Mouse (Mus musculus) heart, embryonic 11.5 days (tissue): ENCODE results near the gene Bet1. TPM values are rescaled to one million over a fixed set of nuclear protein-coding genes. Genes with fewer than 3 reads are reported as not detected.

Experiments
- ATAC-seq: fragments of 200-750 bp; cut with Nextera tagmentation; replicated peaks from 2 replicates; pipeline ENCODE4 v1.8.0; 2017; ENCODE audit warnings: moderate library complexity; ENCODE audit not compliant: insufficient number of reproducible peaks, low FRiP score, low TSS enrichment
- H3K27ac ChIP-seq: fragments of 300-500 bp; sonication (generic); 2 replicates; pipeline ENCODE4 v1.5.1; 2014; ENCODE audit warnings: mild to moderate bottlenecking, low read depth, low read length
- H3K27me3 ChIP-seq: fragments of 300-500 bp; sonication (generic); 2 replicates; pipeline ENCODE4 v1.6.1; 2014; ENCODE audit warnings: mild to moderate bottlenecking, low read length, mixed read lengths; ENCODE audit not compliant: control insufficient read depth, insufficient read depth
- H3K36me3 ChIP-seq: fragments of 300-500 bp; sonication (generic); 2 replicates; pipeline ENCODE4 v1.6.1; 2014; ENCODE audit warnings: mild to moderate bottlenecking, low read length, moderate library complexity, mixed read lengths; ENCODE audit not compliant: control insufficient read depth, insufficient read depth
- H3K4me1 ChIP-seq: fragments of 300-500 bp; sonication (generic); 2 replicates; pipeline ENCODE4 v1.6.1; 2014; ENCODE audit warnings: low read length; ENCODE audit not compliant: control insufficient read depth, insufficient read depth
- H3K4me2 ChIP-seq: fragments of 300-500 bp; sonication (generic); 2 replicates; pipeline ENCODE4 v1.6.1; 2014; ENCODE audit warnings: mild to moderate bottlenecking, moderate library complexity
- H3K4me3 ChIP-seq: fragments of 300-500 bp; sonication (generic); 2 replicates; pipeline ENCODE4 v1.5.1; 2014; ENCODE audit warnings: low read depth, low read length
- H3K9ac ChIP-seq: fragments of 300-500 bp; sonication (generic); 2 replicates; pipeline ENCODE4 v1.6.1; 2014; ENCODE audit warnings: mild to moderate bottlenecking, low read depth, low read length, moderate library complexity
- H3K9me3 ChIP-seq: fragments of 300-500 bp; sonication (generic); replicated peaks from 2 replicates; pipeline ENCODE4 v1.6.1; 2016; ENCODE audit warnings: low read length; ENCODE audit not compliant: control insufficient read depth
- WGBS: fragments of 180-500 bp; shearing (Covaris S2); extraction: QIAGEN DNeasy Blood & Tissue Kit; methylation state at CpG from one replicate; pipeline ENCODE4 v1.1.7; 2014; ENCODE audit not compliant: insufficient replicate concordance; 5-methylcytosine and 5-hydroxymethylcytosine counted together
- polyA plus RNA-seq: library from polyadenylated mRNA; unstranded; fragments of >200 nt; fragmentation: Nextera tagmentation; extraction: Ambion mirVana; gene quantifications from 2 replicates; pipeline ENCODE4 v1.2.1, GENCODE M21; 2014

The Bet1 gene
- polyA plus RNA-seq, 1 experiment from 2014 or later: 52.2 TPM

DNA sequence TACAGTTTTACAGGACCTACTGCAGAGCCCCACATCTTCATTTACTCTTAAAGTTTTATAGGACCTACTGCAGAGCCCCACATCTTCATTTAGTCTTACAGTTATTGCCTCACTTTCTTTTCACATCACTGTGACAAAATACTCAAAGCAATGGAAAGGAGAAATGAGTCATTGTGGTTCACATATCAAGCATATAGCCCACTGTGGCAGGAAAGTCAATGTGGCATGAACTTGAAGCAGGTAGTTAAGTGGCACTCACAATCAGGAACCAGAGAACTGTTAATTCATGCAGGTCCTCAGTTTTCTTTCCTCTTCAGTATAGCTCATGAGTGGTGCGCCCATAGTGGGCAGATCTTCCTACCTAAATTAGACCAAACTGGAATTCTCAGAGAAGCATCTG is 39.6 kb downstream of the Bet1 start:
- H3K27me3 ChIP-seq: no peaks in the 10 kb centered on the region
- no peak for ATAC-seq
- H3K4me2 ChIP-seq: no peak overlapping the region
- H3K36me3 ChIP-seq: no peaks in the 10 kb centered on the region
- H3K9ac ChIP-seq: no peak overlapping the region
- 81% methylated on average over 1 of the region's 1 CpGs for WGBS
- H3K27ac ChIP-seq: no peak overlapping the region
- no peak overlapping the region for H3K4me3 ChIP-seq
- H3K4me1 ChIP-seq: no peaks in the 10 kb centered on the region
- H3K9me3 ChIP-seq: no peaks in the 10 kb centered on the region

DNA sequence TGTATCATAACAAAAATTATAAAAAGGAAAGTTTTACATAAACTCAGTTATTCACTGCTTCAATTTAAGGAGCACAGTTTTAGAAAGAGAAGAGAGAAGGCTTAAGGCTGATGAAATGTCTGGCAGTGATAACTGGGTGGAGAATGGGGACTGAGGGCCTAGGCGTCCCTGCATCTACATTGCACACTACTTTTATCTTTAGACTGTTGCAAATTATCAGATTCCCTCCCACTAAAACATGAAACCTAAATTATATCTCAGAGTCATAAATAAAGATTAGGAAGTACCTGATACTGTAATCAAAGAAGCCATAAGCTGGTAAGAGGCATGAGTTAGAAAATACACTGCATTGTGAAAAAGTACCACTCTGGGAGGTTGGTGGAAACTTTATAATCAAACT is 45.0 kb downstream of the Bet1 start:
- WGBS: 49% methylated on average over 1 of the region's 1 CpGs
- Histone ChIP-seq H3K27me3 (no peaks in the 10 kb centered on the region), H3K36me3 (no peaks in the 10 kb centered on the region), H3K9me3 (no peaks in the 10 kb centered on the region), H3K27ac (no peak overlapping the region), H3K4me2 (no peak overlapping the region), H3K4me3 (no peak overlapping the region), H3K9ac (no peak overlapping the region), H3K4me1 (no peaks in the 10 kb centered on the region)
- no peak for ATAC-seq

DNA sequence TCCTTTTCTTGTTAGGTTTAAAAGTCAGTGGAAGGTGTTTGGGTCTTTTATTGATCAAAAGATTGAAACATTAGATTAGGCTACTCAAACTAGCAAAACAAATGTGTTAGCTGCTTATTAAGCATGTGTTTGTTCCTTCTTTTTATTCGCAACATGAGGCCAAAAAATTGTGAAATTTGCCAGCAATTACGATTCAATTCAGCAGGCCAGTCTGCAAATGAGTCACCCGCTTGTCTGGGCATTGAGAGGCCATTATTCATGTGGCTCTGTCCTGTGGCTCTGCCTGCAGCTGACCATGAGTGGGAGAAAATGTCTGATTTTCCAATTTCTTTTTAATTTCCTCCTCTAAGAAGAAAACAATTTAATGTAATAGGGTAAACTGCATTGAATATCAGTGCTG is 55.8 kb downstream of the Bet1 start:
- H3K27me3 ChIP-seq: no peaks in the 10 kb centered on the region
- H3K27ac ChIP-seq: no peak overlapping the region
- H3K4me3 ChIP-seq: no peak overlapping the region
- no peaks in the 10 kb centered on the region for H3K4me1 ChIP-seq
- no peaks in the 10 kb centered on the region for H3K36me3 ChIP-seq
- no peaks in the 10 kb centered on the region for H3K9me3 ChIP-seq
- no peak for ATAC-seq
- no peak overlapping the region for H3K4me2 ChIP-seq
- WGBS: 71% methylated on average over 3 of the region's 3 CpGs
- no peak overlapping the region for H3K9ac ChIP-seq

Other genes starting within 250 kb of the Bet1 start
- gene Tfpi2, start 98.1 kb downstream of the Bet1 start, polyA plus RNA-seq: 4.0 and 4.6 TPM in 2 replicates
- gene Gngt1, start 93.2 kb downstream of the Bet1 start, polyA plus RNA-seq: not detected in 2 replicates
- gene Gng11, start 83.1 kb downstream of the Bet1 start, polyA plus RNA-seq: 69.3 and 71.5 TPM in 2 replicates